ENCODE assay signal across 9 mouse cellular contexts in genomic region chr15:77202881-77203254, GRCm38 (mm10).
DNase-seq lines count a peak whose midpoint lies in the region; ATAC-seq and TF ChIP-seq lines count a peak whose summit lies in the region.
"Had no signal": no experiment of that assay in that cellular context is flagged by ENCODE, and none has a peak within 500 bp of the region (broad histone marks: within the 10 kb centered on the region; RNA-seq: fewer than 3 reads in every experiment).

No protein-coding gene starts in this region.

- H3K79me2 ChIP-seq in heart, adult 2 months (replicated peaks; ENCODE audit: control insufficient read depth, insufficient read depth, low read length), result peaks cover 7% of the 10 kb centered on the region

- peak; percentile 17; the same call in 1 of the 2 replicates for ATAC-seq in liver, embryonic 13.5 days (ENCODE audit: low read depth)
- ATAC-seq: CD4-positive, CD25-positive, alpha-beta regulatory T cell, adult 4 months had no signal

- DNase-seq in heart, adult 2 months, result no peak
- no peak for DNase-seq in heart, adult 8-10 months (ENCODE audit: low spot score)
- DNase-seq in retina, embryonic 14.5 days (ENCODE audit: low spot score), result peak; percentile 16
- no peak for DNase-seq in retina, postnatal 1 day
- DNase-seq in liver, embryonic 13.5 days, result no peak
- DNase-seq in urinary bladder, postnatal 14 days (ENCODE audit: low spot score), result no peak
- no peak for DNase-seq in adrenal gland, postnatal 14 days
- DNase-seq in spleen, adult 18-20 months, result no peak

- 55% methylated on average over 3 of the region's 3 CpGs for WGBS in heart, adult 2 months
- WGBS in liver, embryonic 13.5 days (ENCODE audit: insufficient replicate concordance), result 63% methylated on average over 3 of the region's 3 CpGs

- no peak for TF ChIP-seq CTCF in heart, adult 2 months (IDR thresholded peaks at IDR 0.05)

- H3K9ac ChIP-seq in heart, adult 2 months (ENCODE audit: low read depth, low read length), result peak overlapping the region; percentile 62
- no peak overlapping the region; the same call in 1 of the 2 replicates for H3K9ac ChIP-seq in liver, embryonic 13.5 days

- peak overlapping the region; percentile 86 for H3K27ac ChIP-seq in heart, adult 2 months
- peak overlapping the region; percentile 63 for H3K27ac ChIP-seq in liver, embryonic 13.5 days

- H3K9me3 ChIP-seq in liver, embryonic 13.5 days (replicated peaks), result no peaks in the 10 kb centered on the region

- intact Hi-C loops in heart, adult 2 months (cut with DNase I), result loop anchor here (5.0 kb wide), 1 partner anchor 51 kb away; no protein-coding TSS in a partner anchor

- peaks cover 8% of the 10 kb centered on the region; the same call in 1 of the 2 replicates for H3K36me3 ChIP-seq in heart, adult 2 months (ENCODE audit: control insufficient read depth, insufficient read depth, low read length)
- no peaks in the 10 kb centered on the region for H3K36me3 ChIP-seq in liver, embryonic 13.5 days

- H3K4me3 ChIP-seq in heart, adult 2 months, result peak overlapping the region; percentile 36
- H3K4me3 ChIP-seq in liver, embryonic 13.5 days (replicated peaks), result peak overlapping the region; percentile 18

- no peaks in the 10 kb centered on the region for H3K27me3 ChIP-seq in heart, adult 2 months (ENCODE audit: control insufficient read depth, insufficient read depth, low read length)
- H3K27me3 ChIP-seq in liver, embryonic 13.5 days, result no peaks in the 10 kb centered on the region

- TF ChIP-seq POLR2A in heart, adult 2 months (IDR thresholded peaks at IDR 0.05; ENCODE audit: insufficient read depth, low read depth, low read length), result 0 out of 2 replicates have a peak, but pooled peaks have one; percentile 33

- peak overlapping the region; percentile 45 for H3K4me2 ChIP-seq in liver, embryonic 13.5 days

- peaks cover 15% of the 10 kb centered on the region for H3K4me1 ChIP-seq in heart, adult 2 months (ENCODE audit: control insufficient read depth, insufficient read depth, low read length)
- H3K4me1 ChIP-seq in liver, embryonic 13.5 days (replicated peaks), result peaks cover 9% of the 10 kb centered on the region; the same call in 1 of the 2 replicates

- no peak for TF ChIP-seq EP300 in heart, adult 2 months (IDR thresholded peaks at IDR 0.05; ENCODE audit: insufficient read depth, low read depth, low read length)
